Mouse (Mus musculus) midbrain, embryonic 16.5 days (tissue): ENCODE data around the gene Lhfpl3. TPM values are rescaled to one million over a fixed set of nuclear protein-coding genes. Genes with fewer than 3 reads are reported as not detected.

Experiments used
- ATAC-seq: fragments of 200-750 bp; cut with Nextera tagmentation; 2 replicates; pipeline ENCODE4 v1.8.0; 2017; ENCODE audit warnings: moderate TSS enrichment
- H3K27ac ChIP-seq: fragments of 300-500 bp; sonication (generic); 2 replicates; pipeline ENCODE4 v1.5.1; 2014; ENCODE audit warnings: mild to moderate bottlenecking, low read length, mixed read lengths
- H3K27me3 ChIP-seq: fragments of 300-500 bp; sonication (generic); 2 replicates; pipeline ENCODE4 v1.6.1; 2014; ENCODE audit warnings: low read depth, low read length, mixed read lengths; ENCODE audit not compliant: control insufficient read depth, insufficient read depth
- H3K36me3 ChIP-seq: fragments of 300-500 bp; sonication (generic); 2 replicates; pipeline ENCODE4 v1.6.1; 2014; ENCODE audit warnings: mild to moderate bottlenecking, low read length, moderate library complexity, mixed read lengths; ENCODE audit not compliant: control insufficient read depth, insufficient read depth
- H3K4me1 ChIP-seq: fragments of 300-500 bp; sonication (generic); 2 replicates; pipeline ENCODE4 v1.6.1; 2014; ENCODE audit warnings: mild to moderate bottlenecking, low read length, mixed read lengths; ENCODE audit not compliant: control insufficient read depth, insufficient read depth
- H3K4me2 ChIP-seq: fragments of 300-500 bp; sonication (generic); 2 replicates; pipeline ENCODE4 v1.6.1; 2014; ENCODE audit warnings: mild to moderate bottlenecking, low read length, mixed read lengths
- H3K4me3 ChIP-seq: fragments of 300-500 bp; sonication (generic); 2 replicates; pipeline ENCODE4 v1.5.1; 2014; ENCODE audit warnings: low read depth, mild to moderate bottlenecking, low read length, moderate library complexity, mixed read lengths
- H3K9ac ChIP-seq: fragments of 300-500 bp; sonication (generic); 2 replicates; pipeline ENCODE4 v1.6.1; 2014; ENCODE audit warnings: low read depth, low read length, mixed read lengths
- H3K9me3 ChIP-seq: fragments of 300-500 bp; sonication (generic); replicated peaks from 2 replicates; pipeline ENCODE4 v1.6.1; 2014; ENCODE audit warnings: mild to moderate bottlenecking, low read length, mixed read lengths; ENCODE audit not compliant: control insufficient read depth, poor library complexity, severe bottlenecking
- WGBS: fragments of 180-500 bp; shearing (Covaris S2); extraction: QIAGEN DNeasy Blood & Tissue Kit; methylation state at CpG from one replicate; pipeline ENCODE4 v1.1.7; 2014; 5-methylcytosine and 5-hydroxymethylcytosine counted together
- polyA plus RNA-seq: library from polyadenylated mRNA; unstranded; fragments of >200 nt; fragmentation: Nextera tagmentation; extraction: Ambion mirVana; gene quantifications from 2 replicates; pipeline ENCODE4 v1.2.1, GENCODE M21; 2015

Lhfpl3 gene
- polyA plus RNA-seq, 1 experiment from 2014 or later = 33.6 TPM

- no peaks in the 10 kb centered on the region for H3K4me1 ChIP-seq
- H3K27me3 ChIP-seq = no peaks in the 10 kb centered on the region
- WGBS = 84% methylated on average over 3 of the region's 3 CpGs
- H3K9ac ChIP-seq = no peak overlapping the region
- H3K9me3 ChIP-seq = no peaks in the 10 kb centered on the region
- no peak overlapping the region for H3K4me2 ChIP-seq
- H3K4me3 ChIP-seq = no peak overlapping the region
- H3K27ac ChIP-seq = no peak overlapping the region
- ATAC-seq = no peak
- no peaks in the 10 kb centered on the region for H3K36me3 ChIP-seq
Observed at GRCm38 (mm10) chr5:22829822-22830450, 84.1 kb downstream of the Lhfpl3 start.

- no peaks in the 10 kb centered on the region for H3K4me1 ChIP-seq
- H3K27ac ChIP-seq = no peak overlapping the region
- H3K9me3 ChIP-seq = no peaks in the 10 kb centered on the region
- H3K27me3 ChIP-seq = no peaks in the 10 kb centered on the region
- H3K4me3 ChIP-seq = no peak overlapping the region
- H3K36me3 ChIP-seq = no peaks in the 10 kb centered on the region
- no peak overlapping the region for H3K4me2 ChIP-seq
- ATAC-seq = no peak
- no peak overlapping the region for H3K9ac ChIP-seq
- 67% methylated on average over 14 of the region's 14 CpGs for WGBS
Observed at GRCm38 (mm10) chr5:22851572-22851971, 105.7 kb downstream of the Lhfpl3 start.

- no peaks in the 10 kb centered on the region for H3K4me1 ChIP-seq
Observed at GRCm38 (mm10) chr5:22853503-22853902, 107.6 kb downstream of the Lhfpl3 start.

GRCm38 (mm10) chr5:22856480-22856879, 110.6 kb downstream of the Lhfpl3 start:
- Histone ChIP-seq H3K36me3 (no peaks in the 10 kb centered on the region), H3K27ac (no peak overlapping the region), H3K4me1 (no peaks in the 10 kb centered on the region), H3K4me3 (no peak overlapping the region), H3K27me3 (no peaks in the 10 kb centered on the region), H3K9ac (no peak overlapping the region), H3K4me2 (no peak overlapping the region), H3K9me3 (no peaks in the 10 kb centered on the region)
- no peak for ATAC-seq
- WGBS = 81% methylated on average over 4 of the region's 4 CpGs

More at GRCm38 (mm10) chr5:22853503-22853902, 107.6 kb downstream of the Lhfpl3 start:
- WGBS = 90% methylated on average over 2 of the region's 2 CpGs
- Histone ChIP-seq H3K9ac (no peak overlapping the region), H3K27me3 (no peaks in the 10 kb centered on the region), H3K9me3 (no peaks in the 10 kb centered on the region), H3K27ac (no peak overlapping the region), H3K4me3 (no peak overlapping the region), H3K36me3 (no peaks in the 10 kb centered on the region), H3K4me2 (no peak overlapping the region)
- no peak for ATAC-seq

GRCm38 (mm10) chr5:22861399-22861798, 115.5 kb downstream of the Lhfpl3 start:
- Histone ChIP-seq H3K27me3 (no peaks in the 10 kb centered on the region), H3K36me3 (no peaks in the 10 kb centered on the region), H3K4me3 (no peak overlapping the region), H3K9ac (no peak overlapping the region), H3K27ac (no peak overlapping the region), H3K9me3 (no peaks in the 10 kb centered on the region), H3K4me2 (no peak overlapping the region), H3K4me1 (no peaks in the 10 kb centered on the region)
- WGBS = 43% methylated on average over 1 of the region's 1 CpGs
- no peak for ATAC-seq

GRCm38 (mm10) chr5:22869031-22869430, 123.2 kb downstream of the Lhfpl3 start:
- H3K4me3 ChIP-seq = no peak overlapping the region
- H3K9me3 ChIP-seq = no peaks in the 10 kb centered on the region
- no peaks in the 10 kb centered on the region for H3K27me3 ChIP-seq
- ATAC-seq = no peak
- no peak overlapping the region for H3K9ac ChIP-seq
- H3K4me2 ChIP-seq = no peak overlapping the region
- H3K36me3 ChIP-seq = no peaks in the 10 kb centered on the region
- WGBS = 90% methylated on average over 5 of the region's 5 CpGs
- no peaks in the 10 kb centered on the region for H3K4me1 ChIP-seq
- H3K27ac ChIP-seq = no peak overlapping the region

GRCm38 (mm10) chr5:22872417-22872816, 126.6 kb downstream of the Lhfpl3 start:
- H3K9me3 ChIP-seq = no peaks in the 10 kb centered on the region

GRCm38 (mm10) chr5:22888345-22888744, 142.5 kb downstream of the Lhfpl3 start:
- no peak overlapping the region for H3K4me3 ChIP-seq
- ATAC-seq = no peak

More at GRCm38 (mm10) chr5:22872417-22872816, 126.6 kb downstream of the Lhfpl3 start:
- H3K27ac ChIP-seq = no peak overlapping the region
- H3K27me3 ChIP-seq = no peaks in the 10 kb centered on the region
- WGBS = 82% methylated on average over 1 of the region's 1 CpGs
- H3K4me1 ChIP-seq = no peaks in the 10 kb centered on the region
- H3K4me3 ChIP-seq = no peak overlapping the region
- H3K4me2 ChIP-seq = no peak overlapping the region
- H3K9ac ChIP-seq = no peak overlapping the region
- ATAC-seq = no peak
- H3K36me3 ChIP-seq = no peaks in the 10 kb centered on the region

GRCm38 (mm10) chr5:22889481-22889880, 143.6 kb downstream of the Lhfpl3 start:
- Histone ChIP-seq H3K4me2 (no peak overlapping the region), H3K36me3 (no peaks in the 10 kb centered on the region), H3K4me1 (no peaks in the 10 kb centered on the region), H3K27me3 (no peaks in the 10 kb centered on the region), H3K27ac (no peak overlapping the region), H3K4me3 (no peak overlapping the region), H3K9me3 (no peaks in the 10 kb centered on the region), H3K9ac (no peak overlapping the region)
- no peak for ATAC-seq
- WGBS = 79% methylated on average over 4 of the region's 4 CpGs

More at GRCm38 (mm10) chr5:22888345-22888744, 142.5 kb downstream of the Lhfpl3 start:
- Histone ChIP-seq H3K9me3 (no peaks in the 10 kb centered on the region), H3K27me3 (no peaks in the 10 kb centered on the region), H3K36me3 (no peaks in the 10 kb centered on the region), H3K27ac (no peak overlapping the region), H3K4me1 (no peaks in the 10 kb centered on the region), H3K4me2 (no peak overlapping the region), H3K9ac (no peak overlapping the region)
- WGBS = 82% methylated on average over 3 of the region's 3 CpGs
